Mouse (Mus musculus) embryonic fibroblast, embryonic 13.5 days (primary cell): ENCODE measurements around the gene Strip2.

Experiments
- CTCF ChIP-seq: IDR thresholded peaks from 2 replicates; pipeline ENCODE4 v1.5.1; 2011; ENCODE audit warnings: mild to moderate bottlenecking, control low read depth, low read length, moderate library complexity, borderline replicate concordance; ENCODE audit not compliant: insufficient read depth
- POLR2A ChIP-seq: IDR thresholded peaks from 2 replicates; pipeline ENCODE4 v1.6.1; 2011; ENCODE audit warnings: low read depth, mild to moderate bottlenecking, control low read depth, low read length, moderate library complexity

DNA sequence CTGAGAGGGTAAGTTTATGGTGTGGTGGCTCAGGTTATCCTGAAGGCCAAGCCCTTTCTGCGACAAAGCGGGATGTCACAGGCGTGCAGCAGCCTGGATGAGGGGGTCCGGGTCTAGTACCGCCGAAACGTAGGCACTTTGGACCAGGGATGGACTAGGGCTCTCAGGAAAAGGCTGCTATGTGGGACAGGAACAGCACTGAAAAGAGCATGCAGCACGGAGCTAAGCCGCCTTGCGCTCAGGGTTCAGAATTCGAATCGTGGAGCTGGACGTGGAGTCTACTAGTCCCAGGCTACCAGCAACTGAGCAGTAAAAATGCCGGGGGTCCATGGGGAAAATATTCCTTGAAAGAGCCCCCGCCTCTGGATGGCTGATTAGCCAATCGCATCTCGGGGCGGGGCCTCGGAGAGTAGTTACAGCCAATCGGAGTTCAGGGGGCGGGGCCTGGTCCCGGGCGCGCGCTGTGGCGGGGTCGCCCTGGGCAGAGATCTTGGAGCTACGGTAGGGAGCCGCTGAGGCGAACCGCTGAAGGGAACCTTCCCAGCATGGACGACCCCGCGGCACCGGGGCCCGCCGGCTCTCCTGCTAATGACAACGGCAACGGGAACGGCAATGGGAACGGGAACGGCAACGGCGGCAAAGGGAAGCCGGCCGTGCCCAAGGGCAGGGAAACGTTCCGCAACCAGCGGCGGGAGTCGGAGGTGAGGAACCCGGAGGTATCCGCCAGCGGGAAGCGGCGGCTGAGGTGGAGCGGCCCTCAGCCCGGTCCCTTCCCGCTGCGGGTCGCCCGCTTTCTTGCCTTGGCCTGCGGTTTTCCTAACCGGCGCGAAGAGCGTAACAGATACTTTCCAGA lies at the start of gene Strip2:
- TF ChIP-seq POLR2A (peak; percentile 36; the same call in 1 of the 2 replicates), CTCF (no peak)
